Mouse (Mus musculus) layer of hippocampus, postnatal 14 days (tissue): ENCODE measurements around the gene Hist2h3b. TPM values are rescaled to one million over a fixed set of nuclear protein-coding genes. Genes with fewer than 3 reads are reported as not detected.
A peak's percentile ranks its signal among the peaks of the same experiment; 100 is the strongest.
"Not testable (repeated sequence)": the region's sequence is repeated elsewhere in the genome, so short reads cannot be mapped to it uniquely, and the experiment has no call there.

Experiments
- DNase-seq, 2 experiments: peaks; one replicate each; pipeline ENCODE4 v3.0.0; 2021 to 2022; ENCODE audit warnings: low spot score in 2 of 2, mixed read lengths in 1 of 2
- total RNA-seq, 2 experiments: library from RNA; stranded (reverse); gene quantifications; 2 replicates each; pipeline ENCODE4 v1.2.3; 2021

Gene Hist2h3b
- total RNA-seq, 2 experiments from 2014 or later, result 73.5 to 102 TPM

GRCm38 (mm10) chr3:96262216-96262875 is 6.1 kb upstream of the Hist2h3b start:
- peak; percentile 60 to 77 for DNase-seq

- peak; percentile 98 for DNase-seq
Observed at GRCm38 (mm10) chr3:96262979-96263550, 5.4 kb upstream of the Hist2h3b start, which contains the start of gene Hist2h4. TSS of gene Hist2h4 (minus strand) at chr3:96263311.

GRCm38 (mm10) chr3:96263558-96264403 is 4.7 kb upstream of the Hist2h3b start:
- DNase-seq, result peak in 1 of 2 experiments; percentile 54

- no peak for DNase-seq
Observed at GRCm38 (mm10) chr3:96264404-96264949, 4.0 kb upstream of the Hist2h3b start.

GRCm38 (mm10) chr3:96266132-96266710 is 2.2 kb upstream of the Hist2h3b start:
- no peak for DNase-seq

- DNase-seq, result no peak
Observed at GRCm38 (mm10) chr3:96267541-96267940, 913 bp upstream of the Hist2h3b start.

GRCm38 (mm10) chr3:96268776-96269378 is 423 bp downstream of the Hist2h3b start:
- peak in 1 of 2 experiments; percentile 33 for DNase-seq

- DNase-seq, result peak; percentile 92 to 97
Observed at GRCm38 (mm10) chr3:96269511-96270474, 1.3 kb downstream of the Hist2h3b start, which contains the start of gene Hist2h2bb. TSS of gene Hist2h2bb (plus strand) at chr3:96269752.

GRCm38 (mm10) chr3:96273591-96274465 is 5.4 kb downstream of the Hist2h3b start:
- no peak for DNase-seq

- DNase-seq, result no peak
Observed at GRCm38 (mm10) chr3:96277428-96277799, 9.0 kb downstream of the Hist2h3b start.

- peak; percentile 93 to 94 for DNase-seq
Observed at GRCm38 (mm10) chr3:96277800-96278624, 9.6 kb downstream of the Hist2h3b start.

GRCm38 (mm10) chr3:96280660-96281059 is 12.2 kb downstream of the Hist2h3b start:
- DNase-seq, result no peak

- peak in 1 of 2 experiments; percentile 58 for DNase-seq
Observed at GRCm38 (mm10) chr3:96284457-96284856, 16.0 kb downstream of the Hist2h3b start.

GRCm38 (mm10) chr3:96287334-96287733 is 18.9 kb downstream of the Hist2h3b start:
- DNase-seq, result not testable (repeated sequence)

- no peak for DNase-seq
Observed at GRCm38 (mm10) chr3:96289201-96289600, 20.7 kb downstream of the Hist2h3b start.

GRCm38 (mm10) chr3:96290727-96291126 is 22.3 kb downstream of the Hist2h3b start:
- not testable (repeated sequence) for DNase-seq

- DNase-seq, result no peak
Observed at GRCm38 (mm10) chr3:96292641-96293040, 24.2 kb downstream of the Hist2h3b start.

- DNase-seq, result no peak
Observed at GRCm38 (mm10) chr3:96293368-96293767, 24.9 kb downstream of the Hist2h3b start.
